Mouse (Mus musculus) ovary, postnatal 10 days (tissue): ENCODE results near the gene Sypl.

Experiments used
- DNase-seq: peaks from one replicate; pipeline ENCODE4 v3.0.0; 2022; ENCODE audit warnings: low spot score

Sypl gene

DNA sequence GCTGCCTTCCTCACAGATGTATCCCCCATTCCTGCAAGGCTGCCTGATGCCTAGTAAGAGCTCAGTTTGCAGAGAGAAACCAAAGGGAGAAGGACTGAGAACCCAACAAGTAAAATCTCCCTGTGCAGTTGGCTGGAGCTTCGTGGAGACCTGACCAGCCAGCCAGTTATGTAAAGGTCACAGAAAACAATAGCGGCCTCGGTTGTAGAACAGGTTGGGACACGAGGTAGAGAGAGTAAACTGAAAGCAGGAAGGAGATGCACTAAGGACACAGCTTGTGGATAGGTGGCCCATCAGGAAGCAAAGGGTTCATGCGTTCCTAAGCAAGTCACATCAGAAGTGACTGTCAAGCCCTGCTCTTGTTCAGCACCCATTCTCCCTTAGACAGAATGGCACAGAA is 52.2 kb downstream of the Sypl start:
- DNase-seq, result no peak

- no peak for DNase-seq
These were observed 53.5 kb downstream of the Sypl start for GRCm38 (mm10) chr12:33007176-33007575.

DNA sequence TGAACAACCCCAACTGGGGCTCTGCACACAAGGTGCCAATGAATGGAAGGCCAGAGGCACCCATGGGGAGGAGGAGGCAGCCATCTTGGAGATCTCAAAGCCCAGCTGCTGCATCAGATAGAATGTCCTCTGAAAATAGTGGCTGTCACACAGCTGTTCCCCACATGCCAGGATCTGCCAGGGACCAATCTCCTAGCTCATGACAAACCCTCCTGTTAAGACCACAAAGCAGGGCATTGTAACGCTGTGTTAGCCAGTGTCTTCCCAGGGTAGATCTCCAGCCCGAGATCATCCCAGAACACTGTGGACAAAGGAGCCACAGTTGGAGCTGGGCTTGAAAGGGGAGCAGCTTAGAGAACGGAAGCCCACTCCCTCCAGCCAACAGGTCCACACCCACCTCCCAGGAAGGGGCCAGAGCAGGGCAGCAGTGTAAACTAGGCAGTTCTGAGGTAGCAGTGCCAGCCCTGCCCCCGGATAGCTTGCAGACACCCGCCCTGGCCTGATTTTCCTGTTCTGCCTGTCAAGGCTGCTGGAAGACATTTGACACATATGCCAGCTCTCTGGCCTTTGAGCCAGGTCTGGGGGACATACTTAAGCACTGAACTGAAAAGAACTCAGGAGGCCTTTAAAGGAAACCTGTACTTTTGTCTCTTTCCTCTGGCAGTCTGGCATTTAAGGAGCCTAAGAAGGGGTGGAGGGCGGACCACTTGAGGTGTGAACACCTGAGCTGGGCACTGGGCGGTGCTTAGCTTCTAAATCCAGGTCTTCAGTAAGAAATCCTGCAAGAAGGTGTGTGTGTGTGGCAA is 54.8 kb downstream of the Sypl start:
- no peak for DNase-seq

DNA sequence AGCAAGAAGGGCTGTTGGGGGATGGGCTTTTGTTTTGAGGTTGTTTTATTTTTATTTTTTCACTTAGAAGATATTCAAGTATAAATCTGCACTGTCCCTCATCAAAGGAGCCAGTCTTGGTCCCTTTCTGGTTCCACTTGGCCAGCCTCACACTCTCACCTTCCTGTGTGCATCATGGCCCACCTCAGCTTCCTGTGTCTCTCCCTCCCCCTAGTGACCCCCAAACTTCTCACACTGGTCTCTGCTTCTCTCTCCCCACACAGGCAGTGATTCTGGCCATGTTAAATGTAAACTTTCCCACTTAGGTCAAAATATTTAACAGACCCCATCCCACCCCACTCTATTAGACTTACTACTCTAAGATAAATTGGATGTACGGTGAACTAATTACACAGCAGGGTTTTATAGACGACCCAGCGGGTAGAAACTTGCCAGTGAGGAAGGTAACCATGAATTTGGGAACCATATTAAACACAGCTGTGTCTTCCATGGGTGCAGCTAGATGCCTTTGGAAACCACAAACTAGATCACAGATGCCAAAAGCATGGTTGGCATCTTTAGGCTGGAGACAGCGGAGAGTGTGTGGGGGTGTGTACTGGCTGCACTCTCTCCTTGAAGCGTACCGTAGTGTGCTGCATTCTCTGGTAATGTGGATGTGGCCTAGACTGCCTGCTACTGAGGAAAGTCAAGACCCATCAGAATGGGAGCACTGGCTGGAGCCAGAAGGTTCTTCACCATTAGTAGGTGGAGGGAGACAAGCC is 55.7 kb downstream of the Sypl start:
- DNase-seq, result no peak

- no peak for DNase-seq
These were observed 56.3 kb downstream of the Sypl start for GRCm38 (mm10) chr12:33010026-33010425.

- no peak for DNase-seq
These were observed 60.5 kb downstream of the Sypl start for GRCm38 (mm10) chr12:33014050-33014796.

DNA sequence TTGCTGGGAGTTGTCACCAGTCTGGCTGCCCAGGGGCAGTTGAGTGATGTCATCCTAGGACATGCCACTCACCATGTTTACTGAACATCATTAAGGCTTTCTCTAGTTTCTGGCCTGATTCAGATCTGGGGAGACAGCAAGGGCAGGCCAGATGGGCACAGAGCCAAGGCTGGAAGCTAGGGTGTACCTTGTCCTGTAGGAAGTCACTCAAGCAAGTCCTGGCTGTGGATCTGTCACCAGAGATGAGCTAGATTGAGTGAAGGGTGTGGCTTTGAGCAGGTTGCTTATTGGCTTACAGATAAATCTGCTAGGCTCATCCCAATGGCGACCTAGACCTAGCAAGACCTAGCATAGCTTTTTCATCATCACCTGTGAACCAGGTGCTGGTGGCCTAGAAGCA is 61.4 kb downstream of the Sypl start:
- DNase-seq, result no peak

DNA sequence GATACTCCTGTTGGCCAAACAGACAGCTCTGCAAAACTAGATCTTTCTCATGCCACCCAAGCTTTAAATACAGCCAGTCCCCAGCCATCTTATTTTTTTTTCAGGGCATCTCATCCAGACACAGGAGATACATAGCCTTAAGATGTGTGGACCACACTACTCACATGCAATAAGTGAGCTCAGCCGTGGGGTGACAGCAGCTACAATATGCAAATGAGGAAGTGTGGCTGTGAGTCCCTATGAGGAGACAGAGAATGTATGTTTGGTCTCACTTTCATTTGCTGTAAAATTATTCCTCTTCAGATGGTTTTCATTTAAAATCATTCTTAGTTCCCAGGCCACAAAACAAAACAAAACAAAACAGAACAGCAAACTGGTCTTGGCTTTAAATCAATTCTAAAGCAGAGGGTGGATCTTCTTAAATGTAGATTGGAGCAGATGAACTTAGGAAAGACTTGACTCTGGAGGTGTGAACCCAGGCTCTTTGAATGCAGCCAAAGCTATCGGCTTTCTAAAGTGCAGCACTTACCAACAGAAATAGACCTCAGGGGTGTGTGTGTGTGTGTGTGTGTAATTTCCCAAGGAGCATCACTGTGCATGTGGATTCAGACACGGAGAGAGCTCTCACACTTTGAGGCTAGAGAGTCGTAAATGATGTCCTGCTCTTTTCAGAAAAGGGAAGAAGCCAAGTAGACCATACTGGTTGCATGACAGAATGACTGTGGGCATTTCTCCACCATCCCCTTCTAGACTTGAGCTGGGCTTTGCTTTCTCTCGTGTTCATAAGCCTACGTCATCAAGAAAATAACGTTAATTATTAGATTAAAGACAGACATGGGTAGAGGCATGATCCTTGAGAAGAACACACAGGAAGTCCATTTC is 63.4 kb downstream of the Sypl start:
- no peak for DNase-seq

- DNase-seq, result no peak
These were observed 64.9 kb downstream of the Sypl start for GRCm38 (mm10) chr12:33018601-33019000.

- DNase-seq, result no peak
These were observed 66.3 kb downstream of the Sypl start for GRCm38 (mm10) chr12:33020011-33020410.

- DNase-seq, result no peak
These were observed 67.4 kb downstream of the Sypl start for GRCm38 (mm10) chr12:33021140-33021539.

- no peak for DNase-seq
These were observed 68.1 kb downstream of the Sypl start for GRCm38 (mm10) chr12:33021751-33022150.

GRCm38 (mm10) chr12:33024524-33024923 is 70.8 kb downstream of the Sypl start:
- no peak for DNase-seq

GRCm38 (mm10) chr12:33027093-33027492 is 73.4 kb downstream of the Sypl start:
- no peak for DNase-seq

DNA sequence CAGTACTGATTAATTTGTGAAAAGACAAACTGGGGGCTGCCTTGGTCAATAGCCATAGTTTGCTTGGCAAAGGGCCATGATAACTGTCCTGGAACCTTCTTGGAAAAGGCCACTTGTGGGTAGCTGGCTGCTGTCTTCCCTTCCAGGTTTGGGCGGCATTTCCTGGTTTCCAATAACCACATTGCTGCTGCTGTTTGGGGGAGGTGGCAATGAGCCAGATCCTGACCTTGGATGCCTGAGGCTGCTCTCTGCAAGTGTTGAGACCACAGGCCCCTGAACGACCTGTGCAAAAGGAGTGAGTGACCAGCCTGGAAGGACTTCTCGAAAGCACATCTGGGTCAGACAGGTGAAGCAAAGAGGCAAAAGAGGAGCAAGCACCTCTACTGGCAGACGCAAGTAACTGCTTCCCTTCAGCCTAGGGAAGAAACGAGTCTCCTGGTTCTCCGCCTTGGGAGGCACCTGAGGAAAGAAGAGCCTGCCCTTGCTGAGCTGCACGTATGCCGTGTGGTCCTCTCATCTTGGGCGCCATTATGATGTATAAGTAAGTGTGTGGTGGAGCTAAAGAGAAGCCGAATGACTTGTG is 74.5 kb downstream of the Sypl start:
- no peak for DNase-seq

GRCm38 (mm10) chr12:33028708-33029107 is 75.0 kb downstream of the Sypl start:
- no peak for DNase-seq
